Mouse (Mus musculus): ENCODE measurements around the gene Hoxa9.

Hoxa9 gene

GRCm38 (mm10) chr6:52262463-52263320 is 31.8 kb upstream of the Hoxa9 start:
- in situ Hi-C loops (cut with MboI; ENCODE audit: unreplicated experiment in 2 of 2) = loop anchor here in 1 of 2 experiments (25.0 kb wide), 1 partner anchor 1950 kb away; no protein-coding TSS in a partner anchor

- in situ Hi-C loops (cut with MboI; ENCODE audit: unreplicated experiment in 2 of 2) = loop anchor here in 1 of 2 experiments (25.0 kb wide), 1 partner anchor 1950 kb away; no protein-coding TSS in a partner anchor
These were observed 31.0 kb upstream of the Hoxa9 start for GRCm38 (mm10) chr6:52261751-52262462.

- in situ Hi-C loops (cut with MboI; ENCODE audit: unreplicated experiment in 2 of 2) = loop anchor here in 1 of 2 experiments (25.0 kb wide), 1 partner anchor 1951 kb away; no protein-coding TSS in a partner anchor
These were observed 30.0 kb upstream of the Hoxa9 start, which contains the start of gene Hoxa13 for GRCm38 (mm10) chr6:52260654-52261575. Gene Hoxa13, minus strand, starts transcription at chr6:52260880.

DNA sequence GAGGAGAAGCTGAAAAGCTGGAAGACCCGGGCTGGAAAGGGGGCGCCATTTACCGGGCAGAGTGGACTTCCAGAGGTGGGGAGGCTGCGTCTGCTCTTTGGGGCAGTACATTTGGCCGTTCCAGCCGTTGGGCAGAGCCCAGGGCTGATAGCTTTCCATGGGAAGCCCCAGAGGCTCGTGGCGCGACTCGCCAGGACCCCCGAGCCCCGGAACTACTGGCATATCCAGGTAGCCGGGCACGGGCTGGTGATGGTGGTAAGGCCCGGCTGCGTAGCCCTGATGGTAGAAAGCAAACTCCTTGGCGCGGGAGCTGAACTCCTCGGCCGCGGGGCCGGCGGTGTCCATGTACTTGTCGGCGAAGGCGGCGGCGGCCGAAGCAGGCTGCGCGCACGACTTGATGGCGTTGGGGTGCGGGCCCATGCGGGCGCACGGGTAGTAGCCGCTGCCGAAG is 28.9 kb upstream of the Hoxa9 start:
- in situ Hi-C loops (cut with MboI; ENCODE audit: unreplicated experiment in 2 of 2) = loop anchor here in 1 of 2 experiments (5.0 to 25.0 kb wide), 4 partner anchors 587 to 1952 kb away; no protein-coding TSS in a partner anchor

GRCm38 (mm10) chr6:52259081-52259790 is 28.3 kb upstream of the Hoxa9 start:
- in situ Hi-C loops (cut with MboI; ENCODE audit: unreplicated experiment in 2 of 2) = loop anchor here in 1 of 2 experiments (5.0 to 25.0 kb wide), 4 partner anchors 588 to 1953 kb away; no protein-coding TSS in a partner anchor

DNA sequence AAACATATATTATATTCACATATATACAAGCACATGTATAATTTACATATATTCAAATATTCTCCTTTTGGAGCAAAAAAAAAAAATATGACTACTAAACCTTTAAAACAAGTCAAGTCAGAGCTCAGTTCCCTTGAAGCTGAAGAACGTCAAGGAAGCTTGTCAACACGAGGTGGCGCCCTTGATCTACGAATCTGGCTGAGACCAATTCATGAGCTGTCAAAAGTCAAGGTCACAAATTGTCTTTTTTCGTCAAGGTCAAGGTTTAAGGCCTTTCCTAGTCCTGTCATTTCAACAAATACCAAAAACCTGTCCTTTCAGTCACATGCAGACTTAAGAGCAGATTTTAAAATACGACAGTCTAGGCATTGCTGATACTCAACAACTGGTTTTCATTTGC is 26.1 kb upstream of the Hoxa9 start:
- in situ Hi-C loops (cut with MboI; ENCODE audit: unreplicated experiment in 2 of 2) = loop anchor here in 1 of 2 experiments (5.0 to 25.0 kb wide), 4 partner anchors 590 to 1955 kb away; no protein-coding TSS in a partner anchor

DNA sequence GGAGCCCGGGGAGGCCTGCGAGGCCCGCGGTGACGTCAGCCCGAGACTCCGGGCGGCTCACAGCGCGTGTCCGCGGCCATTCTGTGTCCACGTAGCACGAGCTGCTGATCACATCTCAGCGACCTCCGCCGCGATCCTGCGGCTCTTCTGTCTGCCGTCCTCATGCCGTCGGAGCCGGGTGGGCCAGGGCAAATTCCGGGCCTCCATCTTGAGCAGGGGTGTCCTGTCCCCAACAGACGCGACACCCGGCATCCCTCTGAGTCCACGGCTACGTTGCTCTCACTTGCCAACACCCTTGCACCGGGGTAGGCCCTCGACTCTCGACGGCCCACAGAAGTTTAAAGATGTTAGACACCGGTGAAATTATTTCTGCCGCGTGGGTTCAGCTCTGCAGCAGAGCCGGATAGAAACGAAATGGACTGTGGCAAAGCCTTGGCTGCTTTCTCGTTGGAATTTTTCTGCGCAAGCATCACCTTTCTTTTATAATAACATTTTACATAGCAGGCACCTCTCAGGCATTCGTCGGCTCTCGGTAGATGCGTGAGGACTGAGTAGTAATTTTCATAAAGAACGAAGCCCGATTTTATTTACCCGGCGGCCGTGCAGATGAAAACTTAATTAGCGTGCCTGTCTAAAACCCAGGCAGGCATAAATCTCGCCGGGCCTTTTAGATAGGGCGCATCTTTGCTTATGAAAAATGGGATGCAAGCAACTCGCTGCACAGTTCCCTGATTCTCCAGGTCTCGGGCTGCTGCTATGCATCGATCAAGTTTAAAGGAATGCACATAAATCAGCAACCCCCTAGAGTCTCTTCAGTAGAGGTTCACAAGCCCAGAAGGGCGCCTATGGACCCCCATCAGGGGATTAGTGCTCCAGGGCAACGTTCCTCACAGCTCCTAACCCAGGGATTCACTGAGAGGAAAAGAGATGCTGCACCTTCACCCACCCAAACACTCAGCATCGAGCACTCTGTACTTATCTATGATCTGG is 22.9 kb upstream of the Hoxa9 start:
- in situ Hi-C loops (cut with MboI; ENCODE audit: unreplicated experiment in 2 of 2) = loop anchor here (5.0 to 25.0 kb wide), 3 partner anchors 593 to 1958 kb away; no protein-coding TSS in a partner anchor

DNA sequence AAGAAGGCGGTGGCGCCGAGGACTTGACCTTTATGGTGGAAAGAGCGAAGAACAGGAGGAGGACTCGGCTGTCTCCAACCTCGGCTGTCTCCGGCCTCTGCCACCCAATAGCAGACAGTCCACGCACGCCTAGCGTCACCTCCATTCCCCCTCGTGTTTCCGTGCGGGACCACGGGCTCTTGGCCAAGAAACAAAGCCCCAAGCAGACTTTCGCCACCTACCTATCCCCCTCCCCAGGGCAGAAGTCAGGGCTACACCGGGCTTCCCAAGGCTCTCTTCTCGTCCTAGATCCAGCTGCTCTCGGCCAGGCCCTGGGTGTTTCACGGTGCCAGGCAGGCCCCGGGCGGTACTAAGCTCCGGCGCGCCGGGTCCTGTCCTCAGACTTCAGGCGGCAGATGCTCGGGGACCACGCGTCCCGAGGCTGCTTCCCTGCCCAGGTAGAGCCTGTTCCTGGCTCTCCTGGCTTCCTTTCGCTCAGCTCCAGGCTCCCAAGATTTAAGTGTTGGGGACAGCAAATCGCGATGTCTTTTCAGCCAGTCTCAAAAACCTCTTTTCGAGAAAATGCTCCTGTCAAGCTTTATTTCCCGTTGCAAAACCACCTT is 22.0 kb upstream of the Hoxa9 start:
- in situ Hi-C loops (cut with MboI; ENCODE audit: unreplicated experiment in 2 of 2) = loop anchor here (5.0 to 25.0 kb wide), 3 partner anchors 594 to 1959 kb away; no protein-coding TSS in a partner anchor

GRCm38 (mm10) chr6:52252016-52252774 is 21.3 kb upstream of the Hoxa9 start:
- in situ Hi-C loops (cut with MboI; ENCODE audit: unreplicated experiment in 2 of 2) = loop anchor here (5.0 to 25.0 kb wide), 3 partner anchors 595 to 1960 kb away; no protein-coding TSS in a partner anchor

DNA sequence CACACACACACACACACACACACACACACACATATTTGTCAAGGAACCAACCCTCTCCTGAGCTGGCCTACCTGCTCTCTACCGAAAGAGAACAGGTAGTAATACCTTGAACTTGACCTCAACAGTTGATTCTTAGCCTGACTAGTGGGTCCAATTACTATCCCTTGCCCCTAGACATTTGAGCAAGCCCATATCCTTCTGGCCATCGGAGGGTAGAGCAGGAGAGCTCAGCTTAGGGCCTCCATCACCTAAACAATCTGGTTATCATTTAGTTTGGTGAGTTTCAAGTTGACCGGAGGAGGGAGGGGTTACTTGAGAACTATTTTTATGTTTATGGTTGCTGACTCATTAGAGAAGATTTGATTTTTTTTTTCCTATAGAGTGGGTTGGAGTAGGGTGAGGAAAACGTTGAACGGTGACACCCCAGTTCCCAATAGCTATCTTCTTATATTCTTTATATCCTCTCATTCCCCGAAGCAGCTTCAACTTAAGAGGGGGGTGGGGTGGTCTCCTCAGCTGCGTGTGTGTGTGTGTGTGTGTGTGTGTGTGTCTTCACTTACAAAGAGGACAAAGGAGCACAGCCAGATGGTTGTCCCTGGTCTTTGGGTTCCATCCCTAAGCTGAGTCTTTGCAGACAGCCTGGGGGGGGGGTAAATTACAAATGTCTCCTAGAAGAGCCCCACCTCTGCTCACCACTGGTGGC is 20.4 kb upstream of the Hoxa9 start:
- in situ Hi-C loops (cut with MboI; ENCODE audit: unreplicated experiment in 2 of 2) = loop anchor here (5.0 to 25.0 kb wide), 3 partner anchors 596 to 1961 kb away; no protein-coding TSS in a partner anchor

- in situ Hi-C loops (cut with MboI; ENCODE audit: unreplicated experiment in 2 of 2) = loop anchor here (5.0 to 25.0 kb wide), 4 partner anchors 597 to 1962 kb away; partner anchors contain the start of gene Npvf (in 1 of the 2)
These were observed 18.9 kb upstream of the Hoxa9 start for GRCm38 (mm10) chr6:52249826-52250225.

- in situ Hi-C loops (cut with MboI; ENCODE audit: unreplicated experiment in 2 of 2) = loop anchor here in 1 of 2 experiments (25.0 kb wide), 1 partner anchor 1587 kb away; the partner anchor contains the start of gene Npvf
These were observed 18.5 kb upstream of the Hoxa9 start for GRCm38 (mm10) chr6:52249415-52249738.

GRCm38 (mm10) chr6:52248638-52249414 is 17.9 kb upstream of the Hoxa9 start:
- in situ Hi-C loops (cut with MboI; ENCODE audit: unreplicated experiment in 2 of 2) = loop anchor here in 1 of 2 experiments (25.0 kb wide), 1 partner anchor 1587 kb away; the partner anchor contains the start of gene Npvf

- in situ Hi-C loops (cut with MboI; ENCODE audit: unreplicated experiment in 2 of 2) = loop anchor here in 1 of 2 experiments (25.0 kb wide), 1 partner anchor 1586 kb away; the partner anchor contains the start of gene Npvf
These were observed 17.1 kb upstream of the Hoxa9 start for GRCm38 (mm10) chr6:52247766-52248637.
